Mouse (Mus musculus): ENCODE results near the gene Bcl2l14. TPM values are rescaled to one million over a fixed set of nuclear protein-coding genes. Genes with fewer than 3 reads are reported as not detected.

Bcl2l14 gene
- polyA plus RNA-seq (2014; fragmentation: Illumina TruSeq; extraction: RNeasy Lipid Tissue Mini Kit (QIAGEN cat#74804); ENCODE audit: low read depth, low replicate concordance), result 1.7 TPM

GRCm38 (mm10) chr6:134396018-134396417 is at the start of gene Bcl2l14:
Gene Bcl2l14, plus strand, starts transcription at chr6:134396318.

Other genes starting within 250 kb of the Bcl2l14 start
- gene Lrp6, start 170.6 kb downstream of the Bcl2l14 start, polyA plus RNA-seq (2014; fragmentation: Illumina TruSeq; extraction: RNeasy Lipid Tissue Mini Kit (QIAGEN cat#74804); ENCODE audit: low read depth, low replicate concordance), result 141 TPM
- 6.3 TPM for gene Mansc1, start 236.2 kb downstream of the Bcl2l14 start, polyA plus RNA-seq (2014; fragmentation: Illumina TruSeq; extraction: RNeasy Lipid Tissue Mini Kit (QIAGEN cat#74804); ENCODE audit: low read depth, low replicate concordance)
- 2.4 TPM for gene Borcs5, start 243.2 kb downstream of the Bcl2l14 start, polyA plus RNA-seq (2014; fragmentation: Illumina TruSeq; extraction: RNeasy Lipid Tissue Mini Kit (QIAGEN cat#74804); ENCODE audit: low read depth, low replicate concordance)

All from kidney, adult 10 weeks (tissue).